9 mouse cellular contexts compared by ENCODE assay signal in genomic region chr17:69256441-69256840, GRCm38 (mm10).
A peak's percentile ranks its signal among the peaks of the same experiment; 100 is the strongest.
DNase-seq lines count a peak whose midpoint lies in the region; ATAC-seq and TF ChIP-seq lines count a peak whose summit lies in the region.
"Had no signal": no experiment of that assay in that cellular context is flagged by ENCODE, and none has a peak within 500 bp of the region (broad histone marks: within the 10 kb centered on the region; RNA-seq: fewer than 3 reads in every experiment).

No protein-coding gene starts in this region.

- no peak for TF ChIP-seq POLR2A in limb, embryonic 14.5 days (IDR thresholded peaks at IDR 0.05; ENCODE audit: borderline replicate concordance, extremely low read depth, insufficient read depth, insufficient read length)

- peak; percentile 56 for TF ChIP-seq CTCF in kidney, postnatal 0 days (IDR thresholded peaks at IDR 0.05; ENCODE audit: low read depth)

- 41% methylated on average over 9 of the region's 9 CpGs for WGBS in kidney, postnatal 0 days
- WGBS in embryonic facial prominence, embryonic 10.5 days = 56% methylated on average over 9 of the region's 9 CpGs
- 50% methylated on average over 9 of the region's 9 CpGs for WGBS in limb, embryonic 14.5 days

- no peak overlapping the region for H3K9ac ChIP-seq in kidney, postnatal 0 days (ENCODE audit: low read depth, low read length)
- H3K9ac ChIP-seq in limb, embryonic 14.5 days (ENCODE audit: low read depth, low read length, severe bottlenecking) = no peak overlapping the region
- H3K9ac ChIP-seq: limb, embryonic 15.5 days had no signal

- DNase-seq in kidney, postnatal 0 days (ENCODE audit: low spot score) = peak; percentile 34
- DNase-seq in kidney, adult 18-20 months = no peak
- peak; percentile 24 for DNase-seq in R1 (ENCODE audit: low read depth, low spot score)
- DNase-seq in embryonic facial prominence, embryonic 10.5 days (ENCODE audit: low spot score) = peak; percentile 39
- peak; percentile 52 for DNase-seq in limb, embryonic 14.5 days (ENCODE audit: low spot score)
- DNase-seq in testis, postnatal 10 days (ENCODE audit: low spot score) = no peak

- no peak overlapping the region for H3K4me2 ChIP-seq in kidney, postnatal 0 days (ENCODE audit: low read length)
- no peak overlapping the region for H3K4me2 ChIP-seq in limb, embryonic 14.5 days (replicated peaks; ENCODE audit: low read depth, low read length, severe bottlenecking)
- H3K4me2 ChIP-seq: limb, embryonic 15.5 days had no signal

- no peak overlapping the region for H3K27ac ChIP-seq in kidney, postnatal 0 days
- no peak overlapping the region for H3K27ac ChIP-seq in embryonic facial prominence, embryonic 10.5 days (replicated peaks)
- H3K27ac ChIP-seq in limb, embryonic 14.5 days (replicated peaks; ENCODE audit: low read depth, low read length) = no peak overlapping the region
- H3K27ac ChIP-seq: limb, embryonic 15.5 days had no signal

- H3K9me3 ChIP-seq in kidney, postnatal 0 days (replicated peaks; ENCODE audit: low read length) = no peaks in the 10 kb centered on the region
- no peaks in the 10 kb centered on the region for H3K9me3 ChIP-seq in embryonic facial prominence, embryonic 10.5 days
- no peaks in the 10 kb centered on the region for H3K9me3 ChIP-seq in limb, embryonic 14.5 days (ENCODE audit: control insufficient read depth, low read length)
- H3K9me3 ChIP-seq: limb, embryonic 15.5 days had no signal

- H3K4me3 ChIP-seq in kidney, postnatal 0 days (replicated peaks; ENCODE audit: low read depth, low read length) = no peak overlapping the region
- H3K4me3 ChIP-seq in embryonic facial prominence, embryonic 10.5 days = no peak overlapping the region
- H3K4me3 ChIP-seq in limb, embryonic 14.5 days (replicated peaks; ENCODE audit: low read length) = no peak overlapping the region
- H3K4me3 ChIP-seq: limb, embryonic 15.5 days had no signal

- no peaks in the 10 kb centered on the region for H3K4me1 ChIP-seq in kidney, postnatal 0 days (replicated peaks; ENCODE audit: insufficient read depth, low read length)
- peaks cover 11% of the 10 kb centered on the region for H3K4me1 ChIP-seq in embryonic facial prominence, embryonic 10.5 days
- H3K4me1 ChIP-seq in limb, embryonic 14.5 days (ENCODE audit: control insufficient read depth, insufficient read depth, low read length) = 0 out of 2 replicates have a peak, but pooled peaks cover 5% of the 10 kb centered on the region

- no peaks in the 10 kb centered on the region for H3K36me3 ChIP-seq in kidney, postnatal 0 days (ENCODE audit: insufficient read depth, low read length)
- peaks cover 17% of the 10 kb centered on the region for H3K36me3 ChIP-seq in embryonic facial prominence, embryonic 10.5 days (replicated peaks)
- peaks cover 24% of the 10 kb centered on the region for H3K36me3 ChIP-seq in limb, embryonic 14.5 days (ENCODE audit: control insufficient read depth, insufficient read depth, low read length)

- no peaks in the 10 kb centered on the region for H3K27me3 ChIP-seq in kidney, postnatal 0 days (ENCODE audit: insufficient read depth, low read length)
- no peaks in the 10 kb centered on the region for H3K27me3 ChIP-seq in embryonic facial prominence, embryonic 10.5 days (replicated peaks; ENCODE audit: low read depth, poor library complexity, severe bottlenecking)
- no peaks in the 10 kb centered on the region for H3K27me3 ChIP-seq in limb, embryonic 14.5 days (ENCODE audit: control insufficient read depth, insufficient read depth, low read length)
- H3K27me3 ChIP-seq: limb, embryonic 15.5 days had no signal

- no peak for ATAC-seq in kidney, postnatal 0 days (replicated peaks; ENCODE audit: low FRiP score, low read depth)
- ATAC-seq in limb, embryonic 14.5 days (ENCODE audit: low FRiP score, low read depth) = no peak
- no peak for ATAC-seq in monocyte, adult 5-6 weeks (replicated peaks; ENCODE audit: insufficient number of reproducible peaks, low FRiP score, low TSS enrichment, poor library complexity, severe bottlenecking)
- no peak for ATAC-seq in erythroid progenitor cell, adult 5-6 weeks (replicated peaks; ENCODE audit: low FRiP score, poor library complexity, severe bottlenecking)

Comparison
In these comparisons a context has a peak if more than half of its experiments do, and no peak if none do; other contexts are left out.
1. DNase-seq: peak in kidney, postnatal 0 days (single experiment), R1 (single experiment), embryonic facial prominence, embryonic 10.5 days (single experiment) and limb, embryonic 14.5 days (single experiment); none in kidney, adult 18-20 months (single experiment) and testis, postnatal 10 days (single experiment).